Mouse (Mus musculus) stomach, embryonic 16.5 days (tissue): ENCODE results near the gene Sema3c. TPM values are rescaled to one million over a fixed set of nuclear protein-coding genes. Genes with fewer than 3 reads are reported as not detected.
"Not testable (repeated sequence)": the region's sequence is repeated elsewhere in the genome, so short reads cannot be mapped to it uniquely, and the experiment has no call there.

Source experiments
- ATAC-seq: fragments of 200-750 bp; cut with Nextera tagmentation; 2 replicates; pipeline ENCODE4 v1.8.0; 2017; ENCODE audit warnings: moderate number of reproducible peaks, moderate TSS enrichment; ENCODE audit not compliant: insufficient read depth, low FRiP score
- H3K27ac ChIP-seq: fragments of 300-500 bp; sonication (generic); 2 replicates; pipeline ENCODE4 v1.5.1; 2014; ENCODE audit warnings: low read length
- H3K27me3 ChIP-seq: fragments of 300-500 bp; sonication (generic); 2 replicates; pipeline ENCODE4 v1.6.1; 2014; ENCODE audit warnings: low read length, control low read depth, mixed read lengths; ENCODE audit not compliant: control insufficient read depth, insufficient read depth
- H3K36me3 ChIP-seq: fragments of 300-500 bp; sonication (generic); 2 replicates; pipeline ENCODE4 v1.6.1; 2014; ENCODE audit warnings: low read length; ENCODE audit not compliant: control insufficient read depth, insufficient read depth
- H3K4me1 ChIP-seq: fragments of 300-500 bp; sonication (generic); 2 replicates; pipeline ENCODE4 v1.6.1; 2014; ENCODE audit warnings: low read length, control low read depth, mixed read lengths; ENCODE audit not compliant: control insufficient read depth, insufficient read depth
- H3K4me2 ChIP-seq: fragments of 300-500 bp; sonication (generic); 2 replicates; pipeline ENCODE4 v1.6.1; 2014; ENCODE audit warnings: low read depth, low read length, mixed read lengths
- H3K4me3 ChIP-seq: fragments of 300-500 bp; sonication (generic); replicated peaks from 2 replicates; pipeline ENCODE4 v1.5.1; 2014; ENCODE audit warnings: mild to moderate bottlenecking, low read length
- H3K9ac ChIP-seq: fragments of 300-500 bp; sonication (generic); 2 replicates; pipeline ENCODE4 v1.6.1; 2014; ENCODE audit warnings: low read length
- H3K9me3 ChIP-seq: fragments of 300-500 bp; sonication (generic); replicated peaks from 2 replicates; pipeline ENCODE4 v1.6.1; 2016; ENCODE audit warnings: low read length, control low read depth; ENCODE audit not compliant: control insufficient read depth
- WGBS: fragments of 180-500 bp; shearing (Covaris S2); extraction: QIAGEN DNeasy Blood & Tissue Kit; methylation state at CpG from one replicate; pipeline ENCODE4 v1.1.7; 2014; 5-methylcytosine and 5-hydroxymethylcytosine counted together
- polyA plus RNA-seq: library from polyadenylated mRNA; unstranded; fragments of >200 nt; fragmentation: Nextera tagmentation; extraction: Ambion mirVana; gene quantifications from 2 replicates; pipeline ENCODE4 v1.2.1, GENCODE M21; 2015

The Sema3c gene
- polyA plus RNA-seq = 70.3 and 75.0 TPM in 2 replicates

GRCm38 (mm10) chr5:17573694-17574380, at the start of gene Sema3c:
TSS of gene Sema3c (plus strand) at chr5:17574281.
- Histone ChIP-seq H3K27me3 (no peaks in the 10 kb centered on the region), H3K4me1 (peaks cover 2% of the 10 kb centered on the region; the same call in 1 of the 2 replicates), H3K36me3 (no peaks in the 10 kb centered on the region), H3K27ac (peak within 1 kb of the TSS; percentile 91), H3K9me3 (no peaks in the 10 kb centered on the region), H3K4me3 (peak within 1 kb of the TSS; percentile 71), H3K9ac (peak within 1 kb of the TSS; percentile 77), H3K4me2 (peak within 1 kb of the TSS; percentile 57)
- 0 out of 2 replicates have a peak, but pooled peaks have one; percentile 1 for ATAC-seq
- WGBS = 2% methylated on average over 16 of the region's 16 CpGs

DNA sequence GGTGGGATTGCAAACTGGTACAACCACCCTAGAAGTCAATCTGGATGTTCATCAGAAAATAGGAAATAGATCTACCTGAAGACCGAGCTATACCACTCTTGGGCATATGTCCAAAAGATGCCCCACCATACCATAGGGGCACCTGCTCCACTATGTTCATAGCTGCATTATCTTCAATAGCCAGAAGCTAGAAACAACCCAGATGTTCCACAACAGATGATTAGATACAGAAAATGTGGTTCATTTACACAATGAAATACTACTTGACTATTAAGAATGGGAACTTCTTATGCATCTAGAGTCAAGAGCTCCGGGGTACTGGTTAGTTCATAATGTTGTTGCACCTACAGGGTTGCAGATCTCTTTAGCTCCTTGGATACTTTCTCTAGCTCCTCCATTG, 42.9 kb upstream of the Sema3c start:
- not testable (repeated sequence) for H3K27ac ChIP-seq, H3K4me1 ChIP-seq, H3K4me3 ChIP-seq, H3K27me3 ChIP-seq, H3K9ac ChIP-seq, H3K4me2 ChIP-seq, H3K9me3 ChIP-seq, ATAC-seq, H3K36me3 ChIP-seq
- WGBS = 88% methylated on average over 2 of the region's 2 CpGs

- Histone ChIP-seq H3K4me3 (no peak overlapping the region), H3K4me2 (no peak overlapping the region), H3K9ac (no peak overlapping the region), H3K36me3 (no peaks in the 10 kb centered on the region), H3K27ac (no peak overlapping the region), H3K4me1 (no peaks in the 10 kb centered on the region), H3K27me3 (no peaks in the 10 kb centered on the region), H3K9me3 (no peaks in the 10 kb centered on the region)
- no peak for ATAC-seq
- 59% methylated on average over 4 of the region's 4 CpGs for WGBS
These were observed 30.9 kb upstream of the Sema3c start for GRCm38 (mm10) chr5:17543141-17543540.

GRCm38 (mm10) chr5:17544904-17545449, 29.1 kb upstream of the Sema3c start:
- H3K4me3 ChIP-seq = no peak overlapping the region
- H3K4me1 ChIP-seq = no peaks in the 10 kb centered on the region
- no peaks in the 10 kb centered on the region for H3K27me3 ChIP-seq
- no peaks in the 10 kb centered on the region for H3K36me3 ChIP-seq
- no peak overlapping the region for H3K4me2 ChIP-seq
- 88% methylated on average over 2 of the region's 2 CpGs for WGBS
- no peaks in the 10 kb centered on the region for H3K9me3 ChIP-seq
- no peak for ATAC-seq
- H3K27ac ChIP-seq = no peak overlapping the region
- no peak overlapping the region for H3K9ac ChIP-seq

DNA sequence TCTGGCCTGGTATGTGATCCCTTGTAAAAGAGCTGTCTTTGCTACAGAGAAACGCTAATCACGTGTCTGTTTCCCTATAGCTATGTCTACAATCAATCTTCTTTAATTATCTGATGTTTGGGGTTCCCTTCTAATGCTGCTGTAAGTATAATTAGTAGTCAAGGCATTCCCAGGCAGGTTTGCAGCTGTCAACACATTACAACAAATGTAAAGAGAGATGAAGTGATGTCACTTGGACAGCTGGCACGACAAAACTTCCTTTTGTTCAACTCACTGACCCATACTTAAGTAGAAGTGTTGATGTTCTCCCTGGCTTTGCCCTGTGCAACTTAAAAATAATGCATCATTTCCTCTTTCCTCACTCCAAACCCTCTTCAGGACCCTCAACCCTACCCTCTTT, 22.4 kb upstream of the Sema3c start:
- H3K9ac ChIP-seq = no peak overlapping the region
- H3K27me3 ChIP-seq = no peaks in the 10 kb centered on the region
- H3K36me3 ChIP-seq = no peaks in the 10 kb centered on the region
- H3K4me1 ChIP-seq = no peaks in the 10 kb centered on the region
- no peaks in the 10 kb centered on the region for H3K9me3 ChIP-seq
- H3K4me2 ChIP-seq = no peak overlapping the region
- 42% methylated on average over 3 of the region's 3 CpGs for WGBS
- H3K4me3 ChIP-seq = no peak overlapping the region
- ATAC-seq = no peak
- no peak overlapping the region for H3K27ac ChIP-seq

- no peak overlapping the region for H3K9ac ChIP-seq
- H3K9me3 ChIP-seq = no peaks in the 10 kb centered on the region
- no peaks in the 10 kb centered on the region for H3K27me3 ChIP-seq
- H3K27ac ChIP-seq = no peak overlapping the region
- WGBS = 33% methylated on average over 7 of the region's 7 CpGs
- H3K4me3 ChIP-seq = no peak overlapping the region
- no peak overlapping the region for H3K4me2 ChIP-seq
- no peaks in the 10 kb centered on the region for H3K36me3 ChIP-seq
- no peaks in the 10 kb centered on the region for H3K4me1 ChIP-seq
- peak; percentile 76; the same call in 1 of the 2 replicates for ATAC-seq
These were observed 18.0 kb upstream of the Sema3c start for GRCm38 (mm10) chr5:17556073-17556473.

DNA sequence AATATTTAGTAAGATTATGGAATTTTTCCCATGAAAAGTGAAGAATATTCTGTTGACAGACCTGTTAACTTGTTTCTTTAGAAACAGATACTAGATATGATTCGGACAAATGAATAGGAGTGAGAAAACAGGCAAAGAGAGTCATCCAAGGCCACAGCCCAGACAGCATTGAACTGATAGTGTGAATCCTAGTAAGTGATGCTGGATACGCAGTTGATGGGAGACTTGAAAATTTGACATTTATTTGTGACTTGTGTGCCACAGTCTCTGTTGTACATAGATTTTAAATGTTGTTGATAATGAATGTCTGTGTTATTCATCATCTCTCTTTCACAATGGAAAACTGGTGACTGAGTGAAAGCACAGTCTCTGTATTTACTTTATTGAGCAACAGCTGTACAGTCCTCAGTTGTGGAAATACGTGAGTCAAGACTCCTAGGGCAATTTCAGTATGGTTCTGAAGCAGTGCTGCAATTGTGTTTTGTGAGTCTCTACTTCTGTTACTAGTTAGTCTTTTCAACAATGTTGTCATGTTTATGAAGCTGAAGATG, 17.3 kb upstream of the Sema3c start:
- ATAC-seq = no peak
- WGBS = 80% methylated on average over 3 of the region's 3 CpGs

DNA sequence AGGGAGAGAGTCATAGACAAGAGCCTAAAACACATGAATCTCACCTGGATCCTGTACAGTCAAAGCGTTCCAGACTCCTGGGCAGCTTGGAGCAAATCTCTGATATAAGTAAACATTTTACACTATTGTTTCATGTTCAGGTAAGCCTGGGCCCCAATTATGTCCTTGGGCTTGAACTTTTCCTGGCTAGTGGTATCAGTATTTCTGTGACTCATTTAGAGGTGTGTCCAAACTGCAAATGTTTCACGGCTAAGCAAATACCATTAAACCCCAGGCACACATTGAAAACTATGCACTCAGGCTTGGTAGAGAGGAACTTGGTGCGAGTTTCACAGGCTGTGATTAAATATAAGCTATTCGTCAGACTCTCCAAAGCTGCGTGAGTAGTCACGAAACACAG, 2.5 kb upstream of the Sema3c start:
- Histone ChIP-seq H3K27me3 (no peaks in the 10 kb centered on the region), H3K4me1 (peaks cover 2% of the 10 kb centered on the region; the same call in 1 of the 2 replicates), H3K9me3 (no peaks in the 10 kb centered on the region), H3K9ac (no peak overlapping the region), H3K4me2 (no peak overlapping the region), H3K36me3 (no peaks in the 10 kb centered on the region), H3K27ac (peak overlapping the region; percentile 74), H3K4me3 (no peak overlapping the region)
- ATAC-seq = peak; percentile 89
- whole genome bisulfite sequencing = 57% methylated on average over 6 of the region's 6 CpGs

More for the DNA sequence above, 17.3 kb upstream of the Sema3c start:
- H3K9me3 ChIP-seq = no peaks in the 10 kb centered on the region
- no peak overlapping the region for H3K9ac ChIP-seq
- H3K36me3 ChIP-seq = no peaks in the 10 kb centered on the region
- no peak overlapping the region for H3K4me3 ChIP-seq
- no peak overlapping the region for H3K4me2 ChIP-seq
- H3K4me1 ChIP-seq = no peaks in the 10 kb centered on the region
- no peaks in the 10 kb centered on the region for H3K27me3 ChIP-seq
- no peak overlapping the region for H3K27ac ChIP-seq

- Histone ChIP-seq H3K9me3 (no peaks in the 10 kb centered on the region), H3K9ac (peak overlapping the region; percentile 77), H3K4me2 (peak overlapping the region; percentile 57), H3K27me3 (no peaks in the 10 kb centered on the region), H3K4me3 (peak overlapping the region; percentile 71), H3K27ac (peak overlapping the region; percentile 91), H3K4me1 (peaks cover 2% of the 10 kb centered on the region; the same call in 1 of the 2 replicates), H3K36me3 (no peaks in the 10 kb centered on the region)
- under 1% methylated on average over 59 of the region's 59 CpGs for whole genome bisulfite sequencing
- ATAC-seq = peak; percentile 91
These were observed 517 bp downstream of the Sema3c start for GRCm38 (mm10) chr5:17574413-17575182.
